Mouse (Mus musculus) embryonic facial prominence, embryonic 11.5 days (tissue): ENCODE data around the gene Aes. TPM values are rescaled to one million over a fixed set of nuclear protein-coding genes. Genes with fewer than 3 reads are reported as not detected.

Source experiments
- ATAC-seq: fragments of 200-750 bp; cut with Nextera tagmentation; replicated peaks from 2 replicates; pipeline ENCODE4 v1.8.0; 2017; ENCODE audit warnings: low read depth; ENCODE audit not compliant: insufficient number of reproducible peaks, low FRiP score, low TSS enrichment
- DNase-seq: peaks from one replicate; pipeline ENCODE4 v3.0.0-alpha.2; 2015; ENCODE audit warnings: low spot score
- H3K27ac ChIP-seq: fragments of 300-500 bp; sonication (generic); replicated peaks from 2 replicates; pipeline ENCODE4 v1.5.1; 2014; ENCODE audit warnings: mild to moderate bottlenecking, low read depth, low read length, control low read depth
- H3K27me3 ChIP-seq: fragments of 300-500 bp; sonication (generic); 2 replicates; pipeline ENCODE4 v1.6.1; 2014; ENCODE audit warnings: mild to moderate bottlenecking, low read length, moderate library complexity, mixed read lengths; ENCODE audit not compliant: control insufficient read depth, insufficient read depth
- H3K36me3 ChIP-seq: fragments of 300-500 bp; sonication (generic); replicated peaks from 2 replicates; pipeline ENCODE4 v1.6.1; 2014; ENCODE audit warnings: low read depth, mild to moderate bottlenecking, low read length, moderate library complexity, mixed read lengths; ENCODE audit not compliant: control insufficient read depth, insufficient read depth
- H3K4me1 ChIP-seq: fragments of 300-500 bp; sonication (generic); 2 replicates; pipeline ENCODE4 v1.6.1; 2014; ENCODE audit warnings: low read length, mixed read lengths; ENCODE audit not compliant: control insufficient read depth, insufficient read depth
- H3K4me2 ChIP-seq: fragments of 300-500 bp; sonication (generic); 2 replicates; pipeline ENCODE4 v1.6.1; 2014; ENCODE audit warnings: low read depth, mild to moderate bottlenecking, control low read depth, low read length, moderate library complexity
- H3K4me3 ChIP-seq: fragments of 300-500 bp; sonication (generic); 2 replicates; pipeline ENCODE4 v1.5.1; 2014; ENCODE audit warnings: low read depth, low read length, control low read depth
- H3K9ac ChIP-seq: fragments of 300-500 bp; sonication (generic); replicated peaks from 2 replicates; pipeline ENCODE4 v1.6.1; 2014; ENCODE audit warnings: mild to moderate bottlenecking, control low read depth, low read length
- H3K9me3 ChIP-seq: fragments of 300-500 bp; sonication (generic); replicated peaks from 2 replicates; pipeline ENCODE4 v1.6.1; 2016; ENCODE audit warnings: mild to moderate bottlenecking, low read length, inconsistent platforms, mixed read lengths; ENCODE audit not compliant: control insufficient read depth
- WGBS: fragments of 180-500 bp; shearing (Covaris S2); extraction: QIAGEN DNeasy Blood & Tissue Kit; methylation state at CpG from one replicate; pipeline ENCODE4 v1.1.7; 2014; 5-methylcytosine and 5-hydroxymethylcytosine counted together
- polyA plus RNA-seq: library from polyadenylated mRNA; unstranded; fragments of >200 nt; fragmentation: Nextera tagmentation; extraction: Ambion mirVana; gene quantifications from 2 replicates; pipeline ENCODE4 v1.2.1, GENCODE M21; 2014

Aes gene
- polyA plus RNA-seq, 1 experiment from 2014 or later, result 321 TPM

DNA sequence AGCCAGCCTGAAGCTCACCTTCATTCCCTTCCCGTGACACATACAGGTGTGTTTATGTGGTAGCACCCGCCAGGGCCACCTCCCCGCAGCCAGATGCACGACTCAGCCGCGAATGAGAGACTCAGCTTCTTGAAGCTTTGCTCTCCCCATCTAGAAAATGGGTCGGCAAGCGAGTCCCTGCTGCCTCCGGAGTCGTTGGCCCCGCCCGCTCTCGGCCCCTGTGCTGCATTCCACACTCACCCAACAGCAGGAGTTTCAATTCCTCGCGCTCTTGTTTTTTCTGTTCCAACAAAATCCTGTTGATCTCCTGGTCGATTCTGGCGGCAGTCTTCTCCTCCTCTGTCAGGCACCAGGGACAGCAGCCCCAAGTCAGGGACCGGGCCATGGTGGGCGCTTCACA lies 35.7 kb upstream of the Aes start:
- H3K4me2 ChIP-seq, result no peak overlapping the region; the same call in 1 of the 2 replicates
- H3K4me3 ChIP-seq, result no peak overlapping the region
- H3K9me3 ChIP-seq, result no peaks in the 10 kb centered on the region
- DNase-seq (no peak), ATAC-seq (no peak)
- H3K27me3 ChIP-seq, result no peaks in the 10 kb centered on the region
- H3K4me1 ChIP-seq, result no peaks in the 10 kb centered on the region
- no peaks in the 10 kb centered on the region for H3K36me3 ChIP-seq
- WGBS, result 17% methylated on average over 19 of the region's 19 CpGs
- H3K9ac ChIP-seq, result peak overlapping the region; percentile 43
- H3K27ac ChIP-seq, result no peak overlapping the region

DNA sequence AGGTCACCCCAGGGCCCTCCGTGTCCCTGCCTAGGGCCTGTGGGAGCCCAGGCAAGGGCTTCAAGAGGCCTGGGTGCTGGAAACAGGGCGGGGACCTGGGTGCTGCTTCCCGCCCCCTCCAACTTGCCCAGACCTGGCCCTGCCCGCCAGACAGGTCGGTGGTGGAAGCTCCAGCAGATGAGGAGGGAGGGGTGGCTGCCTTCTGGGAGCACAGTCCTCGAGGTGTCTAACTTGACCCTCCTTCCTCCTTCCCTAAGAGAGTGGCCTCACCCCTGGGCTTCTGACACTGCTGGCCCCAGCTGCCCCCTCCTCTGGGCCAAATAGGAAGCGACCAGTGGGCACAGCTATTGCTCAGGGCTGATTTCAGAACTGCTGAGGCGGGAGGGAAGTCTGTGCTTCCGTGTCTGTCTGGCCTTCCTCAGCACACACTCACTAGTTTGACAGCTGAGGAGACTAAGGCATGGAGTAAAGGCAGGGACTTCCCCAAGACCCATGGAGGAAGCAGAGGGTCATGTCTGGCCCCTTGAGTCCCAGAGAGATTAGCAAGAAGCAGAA lies 35.2 kb upstream of the Aes start, which contains the start of gene Gna15:
Gna15 (minus strand) TSS at position 175 of the 555 bp plus-strand sequence.
- WGBS, result 19% methylated on average over 9 of the region's 9 CpGs

GRCm38 (mm10) chr10:81525017-81525694 lies 34.1 kb upstream of the Aes start:
- no peaks in the 10 kb centered on the region for H3K9me3 ChIP-seq
- 67% methylated on average over 12 of the region's 13 CpGs for WGBS
- DNase-seq (no peak), ATAC-seq (no peak)
- H3K4me2 ChIP-seq, result no peak overlapping the region
- no peak overlapping the region for H3K27ac ChIP-seq
- H3K9ac ChIP-seq, result no peak overlapping the region
- no peaks in the 10 kb centered on the region for H3K27me3 ChIP-seq
- H3K4me3 ChIP-seq, result no peak overlapping the region
- H3K4me1 ChIP-seq, result no peaks in the 10 kb centered on the region
- H3K36me3 ChIP-seq, result no peaks in the 10 kb centered on the region; the same call in 1 of the 2 replicates

More for the DNA sequence above, 35.2 kb upstream of the Aes start, which contains the start of gene Gna15:
- H3K36me3 ChIP-seq, result no peaks in the 10 kb centered on the region
- H3K27ac ChIP-seq, result no peak within 1 kb of the TSS
- H3K4me1 ChIP-seq, result no peaks in the 10 kb centered on the region
- ATAC-seq (no peak), DNase-seq (no peak)
- H3K4me2 ChIP-seq, result no peak within 1 kb of the TSS; the same call in 1 of the 2 replicates
- H3K27me3 ChIP-seq, result no peaks in the 10 kb centered on the region
- peak within 1 kb of the TSS; percentile 43 for H3K9ac ChIP-seq
- H3K4me3 ChIP-seq, result no peak within 1 kb of the TSS
- H3K9me3 ChIP-seq, result no peaks in the 10 kb centered on the region

DNA sequence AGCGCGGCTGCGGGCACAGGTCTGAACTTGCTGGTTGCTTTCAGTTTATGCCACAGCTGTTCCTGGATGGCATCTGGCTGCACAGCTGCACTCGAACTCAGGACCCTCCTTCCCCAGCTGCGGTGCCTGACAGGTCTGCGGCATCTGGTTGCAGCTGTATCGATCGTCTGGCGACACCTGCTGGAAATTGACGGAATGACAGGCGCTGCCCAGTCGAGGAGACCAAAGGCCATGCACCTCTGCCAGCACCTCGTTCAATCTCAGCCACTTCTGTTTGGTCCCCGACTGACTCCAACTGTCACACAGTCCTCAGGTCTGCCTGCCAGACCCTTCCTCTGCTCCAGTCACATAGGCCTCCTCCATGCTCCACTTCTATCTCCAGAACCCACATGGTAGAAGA lies 32.5 kb upstream of the Aes start:
- Histone ChIP-seq H3K4me3 (no peak overlapping the region), H3K36me3 (peaks cover 6% of the 10 kb centered on the region; the same call in 1 of the 2 replicates), H3K9ac (no peak overlapping the region), H3K4me1 (no peaks in the 10 kb centered on the region), H3K27ac (no peak overlapping the region), H3K9me3 (no peaks in the 10 kb centered on the region), H3K27me3 (no peaks in the 10 kb centered on the region), H3K4me2 (no peak overlapping the region)
- 15% methylated on average over 14 of the region's 14 CpGs for WGBS
- ATAC-seq (no peak), DNase-seq (peak; percentile 81)

- WGBS, result 60% methylated on average over 16 of the region's 16 CpGs
- peaks cover 6% of the 10 kb centered on the region for H3K36me3 ChIP-seq
- H3K4me3 ChIP-seq, result no peak overlapping the region
- H3K27me3 ChIP-seq, result no peaks in the 10 kb centered on the region
- DNase-seq (peak; percentile 6), ATAC-seq (no peak)
- no peak overlapping the region for H3K9ac ChIP-seq
- H3K27ac ChIP-seq, result no peak overlapping the region
- H3K4me2 ChIP-seq, result no peak overlapping the region
- H3K9me3 ChIP-seq, result no peaks in the 10 kb centered on the region
- no peaks in the 10 kb centered on the region for H3K4me1 ChIP-seq
These were observed 24.5 kb upstream of the Aes start for GRCm38 (mm10) chr10:81534826-81535225.

DNA sequence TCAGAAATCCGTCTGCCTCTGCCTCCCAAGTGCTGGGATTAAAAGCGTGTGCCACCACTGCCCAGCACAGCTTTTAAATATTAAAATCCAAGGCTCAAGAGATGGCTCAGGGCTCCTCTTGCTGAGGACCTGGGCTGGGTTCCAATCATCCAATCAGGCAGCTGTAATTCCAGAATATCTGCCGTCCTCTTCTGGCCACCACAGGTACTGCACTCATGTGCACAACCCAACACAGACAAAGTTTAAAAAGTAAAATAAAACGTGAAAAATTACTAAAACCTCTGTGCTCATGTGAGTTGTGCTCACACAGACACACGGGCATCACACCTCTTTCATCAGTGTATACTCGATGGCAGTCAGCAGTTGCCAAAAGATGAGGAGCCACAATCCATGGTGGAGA lies 22.6 kb upstream of the Aes start:
- Histone ChIP-seq H3K27ac (no peak overlapping the region), H3K4me1 (no peaks in the 10 kb centered on the region), H3K9me3 (no peaks in the 10 kb centered on the region), H3K4me3 (no peak overlapping the region), H3K36me3 (no peaks in the 10 kb centered on the region; the same call in 1 of the 2 replicates), H3K9ac (no peak overlapping the region), H3K4me2 (no peak overlapping the region), H3K27me3 (no peaks in the 10 kb centered on the region)
- ATAC-seq (no peak), DNase-seq (no peak)
- WGBS, result 82% methylated on average over 6 of the region's 6 CpGs

DNA sequence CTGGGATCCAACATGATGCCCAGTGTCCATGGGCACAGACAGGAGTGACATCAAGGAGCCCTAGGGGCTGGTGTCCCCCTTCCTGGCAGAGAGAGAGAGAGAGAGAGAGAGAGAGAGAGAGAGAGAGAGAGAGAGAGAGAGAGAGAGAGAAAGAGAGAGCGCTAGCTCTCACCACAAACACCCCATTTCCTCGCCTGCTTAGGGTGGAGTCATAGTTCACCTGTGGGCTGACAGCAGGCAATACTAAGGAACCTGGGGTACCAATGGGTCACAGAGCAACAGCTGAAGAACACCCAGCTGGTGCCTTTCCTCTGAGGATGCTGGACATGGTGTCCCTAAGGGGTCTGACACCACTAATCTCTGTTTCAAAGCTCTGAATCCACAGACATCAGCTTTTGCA lies 21.9 kb upstream of the Aes start:
- no peak overlapping the region for H3K9ac ChIP-seq
- no peak overlapping the region for H3K4me2 ChIP-seq
- H3K27me3 ChIP-seq, result no peaks in the 10 kb centered on the region
- no peaks in the 10 kb centered on the region for H3K4me1 ChIP-seq
- DNase-seq (no peak), ATAC-seq (no peak)
- no peak overlapping the region for H3K4me3 ChIP-seq
- WGBS, result 94% methylated on average over 2 of the region's 2 CpGs
- no peaks in the 10 kb centered on the region for H3K9me3 ChIP-seq
- H3K36me3 ChIP-seq, result no peaks in the 10 kb centered on the region; the same call in 1 of the 2 replicates
- no peak overlapping the region for H3K27ac ChIP-seq

GRCm38 (mm10) chr10:81538321-81539048 lies 20.8 kb upstream of the Aes start:
- Histone ChIP-seq H3K27me3 (no peaks in the 10 kb centered on the region), H3K4me3 (no peak overlapping the region), H3K4me1 (peaks cover 4% of the 10 kb centered on the region), H3K36me3 (no peaks in the 10 kb centered on the region; the same call in 1 of the 2 replicates), H3K9me3 (no peaks in the 10 kb centered on the region), H3K4me2 (no peak overlapping the region), H3K9ac (no peak overlapping the region), H3K27ac (no peak overlapping the region)
- ATAC-seq, result no peak
- no peak for DNase-seq
- WGBS, result 91% methylated on average over 3 of the region's 3 CpGs
